Mouse (Mus musculus): ENCODE measurements at regions not wholly inside any gene's neighbourhood (a gene's known extent, or its start where the extent isn't known, plus 50 kb on each side); places are given as distances from the start of the nearest gene placed in this dataset.

GRCm38 (mm10) chr15:88032751-88033150, 488.7 kb downstream of the Fam19a5 start:
- DNase-seq (ENCODE audit: extremely low read depth, insufficient read length, low spot score): no peak

GRCm38 (mm10) chr15:88033725-88034124, 489.6 kb downstream of the Fam19a5 start:
- no peak for DNase-seq (ENCODE audit: extremely low read depth, insufficient read length, low spot score)

- no peak for DNase-seq (ENCODE audit: extremely low read depth, insufficient read length, low spot score)
Measured at GRCm38 (mm10) chr15:88035486-88035885, 491.4 kb downstream of the Fam19a5 start.

GRCm38 (mm10) chr15:88036146-88037000, 492.3 kb downstream of the Fam19a5 start:
- no peak for DNase-seq (ENCODE audit: extremely low read depth, insufficient read length, low spot score)

- no peak for DNase-seq (ENCODE audit: extremely low read depth, insufficient read length, low spot score)
Measured at GRCm38 (mm10) chr15:88037606-88038005, 493.5 kb downstream of the Fam19a5 start.

- DNase-seq (ENCODE audit: extremely low read depth, insufficient read length, low spot score): no peak
Measured at GRCm38 (mm10) chr15:88042821-88043220, 498.7 kb downstream of the Fam19a5 start.

GRCm38 (mm10) chr15:88058071-88058470, 514.0 kb downstream of the Fam19a5 start:
- no peak for DNase-seq (ENCODE audit: extremely low read depth, insufficient read length, low spot score)

GRCm38 (mm10) chr15:88060935-88061334, 516.8 kb downstream of the Fam19a5 start:
- peak; percentile 15 for DNase-seq (ENCODE audit: extremely low read depth, insufficient read length, low spot score)

- DNase-seq (ENCODE audit: extremely low read depth, insufficient read length, low spot score): no peak
Measured at GRCm38 (mm10) chr15:88063041-88063440, 518.9 kb downstream of the Fam19a5 start.

GRCm38 (mm10) chr15:88068476-88068875, 524.4 kb downstream of the Fam19a5 start:
- DNase-seq (ENCODE audit: extremely low read depth, insufficient read length, low spot score): no peak

GRCm38 (mm10) chr15:88072676-88073075, 527.4 kb upstream of the Zdhhc25 start:
- DNase-seq (ENCODE audit: extremely low read depth, insufficient read length, low spot score): no peak

- DNase-seq (ENCODE audit: extremely low read depth, insufficient read length, low spot score): no peak
Measured at GRCm38 (mm10) chr15:88083911-88084310, 516.2 kb upstream of the Zdhhc25 start.

GRCm38 (mm10) chr15:88085631-88086030, 514.5 kb upstream of the Zdhhc25 start:
- no peak for DNase-seq (ENCODE audit: extremely low read depth, insufficient read length, low spot score)

GRCm38 (mm10) chr15:88089486-88089885, 510.6 kb upstream of the Zdhhc25 start:
- no peak for DNase-seq (ENCODE audit: extremely low read depth, insufficient read length, low spot score)

GRCm38 (mm10) chr15:88091390-88091789, 508.7 kb upstream of the Zdhhc25 start:
- no peak for DNase-seq (ENCODE audit: extremely low read depth, insufficient read length, low spot score)

- DNase-seq (ENCODE audit: extremely low read depth, insufficient read length, low spot score): no peak
Measured at GRCm38 (mm10) chr15:88120376-88120775, 479.7 kb upstream of the Zdhhc25 start.

- no peak for DNase-seq (ENCODE audit: extremely low read depth, insufficient read length, low spot score)
Measured at GRCm38 (mm10) chr15:88123907-88124523, 476.1 kb upstream of the Zdhhc25 start.

- no peak for DNase-seq (ENCODE audit: extremely low read depth, insufficient read length, low spot score)
Measured at GRCm38 (mm10) chr15:88146118-88146517, 454.0 kb upstream of the Zdhhc25 start.

- no peak for DNase-seq (ENCODE audit: extremely low read depth, insufficient read length, low spot score)
Measured at GRCm38 (mm10) chr15:88151199-88151598, 448.9 kb upstream of the Zdhhc25 start.

GRCm38 (mm10) chr15:88159618-88160170, 440.4 kb upstream of the Zdhhc25 start:
- DNase-seq (ENCODE audit: extremely low read depth, insufficient read length, low spot score): no peak

- DNase-seq (ENCODE audit: extremely low read depth, insufficient read length, low spot score): no peak
Measured at GRCm38 (mm10) chr15:88160291-88160690, 439.8 kb upstream of the Zdhhc25 start.

- DNase-seq (ENCODE audit: extremely low read depth, insufficient read length, low spot score): no peak
Measured at GRCm38 (mm10) chr15:88163438-88163837, 436.7 kb upstream of the Zdhhc25 start.

Data from 3134 (cell line).